Mouse (Mus musculus): ENCODE measurements around the gene Mak.

GRCm38 (mm10) chr13:41006244-41006643 is 73.3 kb downstream of the Mak start:
- TF ChIP-seq TBP (conservative IDR thresholded peaks at IDR 0.05; ENCODE audit: low read depth, low read length) (no peak), MAX (IDR thresholded peaks at IDR 0.05; ENCODE audit: low read length) (no peak), POLR2A (IDR thresholded peaks at IDR 0.05; ENCODE audit: low read depth, low read length) (no peak), CTCF (conservative IDR thresholded peaks at IDR 0.05 in 1 of 2, IDR thresholded peaks at IDR 0.05 in 1 of 2; ENCODE audit: low read depth in 2 of 2, low read length in 2 of 2) (no peak), EP300 (IDR thresholded peaks at IDR 0.05; ENCODE audit: low read length) (no peak), MEF2A (IDR thresholded peaks at IDR 0.05; ENCODE audit: borderline replicate concordance, low read depth, low read length) (no peak), TCF12 (IDR thresholded peaks at IDR 0.05; ENCODE audit: low read depth, low read length) (no peak)
